Mouse (Mus musculus): ENCODE data around the gene Styk1. TPM values are rescaled to one million over a fixed set of nuclear protein-coding genes. Genes with fewer than 3 reads are reported as not detected.
"Not testable (repeated sequence)": the region's sequence is repeated elsewhere in the genome, so short reads cannot be mapped to it uniquely, and the experiment has no call there.

The Styk1 gene
- polyA plus RNA-seq, 1 experiment: 0.44 TPM

DNA sequence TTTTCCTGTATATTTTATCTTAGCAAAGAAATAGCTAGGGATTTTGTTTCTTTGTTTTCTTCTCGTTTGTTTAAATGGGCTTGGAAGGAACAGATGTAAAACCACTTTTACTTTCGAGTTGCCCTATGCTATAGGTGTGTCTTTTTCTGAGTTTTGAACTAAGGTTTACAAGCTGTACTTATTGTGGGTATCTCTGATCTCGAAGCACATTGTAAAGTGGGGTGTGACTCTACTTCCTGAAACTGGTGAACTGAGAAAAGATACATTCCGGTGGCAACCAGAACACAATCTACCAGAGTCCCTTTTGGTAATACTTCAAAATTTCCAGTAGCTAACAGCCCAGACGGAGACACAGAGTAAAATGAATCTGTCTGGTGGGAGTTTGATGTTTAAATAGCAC is 59.5 kb downstream of the Styk1 start:
- DNase-seq (ENCODE audit: extremely low spot score in 1 of 2, low spot score in 1 of 2): no peak

DNA sequence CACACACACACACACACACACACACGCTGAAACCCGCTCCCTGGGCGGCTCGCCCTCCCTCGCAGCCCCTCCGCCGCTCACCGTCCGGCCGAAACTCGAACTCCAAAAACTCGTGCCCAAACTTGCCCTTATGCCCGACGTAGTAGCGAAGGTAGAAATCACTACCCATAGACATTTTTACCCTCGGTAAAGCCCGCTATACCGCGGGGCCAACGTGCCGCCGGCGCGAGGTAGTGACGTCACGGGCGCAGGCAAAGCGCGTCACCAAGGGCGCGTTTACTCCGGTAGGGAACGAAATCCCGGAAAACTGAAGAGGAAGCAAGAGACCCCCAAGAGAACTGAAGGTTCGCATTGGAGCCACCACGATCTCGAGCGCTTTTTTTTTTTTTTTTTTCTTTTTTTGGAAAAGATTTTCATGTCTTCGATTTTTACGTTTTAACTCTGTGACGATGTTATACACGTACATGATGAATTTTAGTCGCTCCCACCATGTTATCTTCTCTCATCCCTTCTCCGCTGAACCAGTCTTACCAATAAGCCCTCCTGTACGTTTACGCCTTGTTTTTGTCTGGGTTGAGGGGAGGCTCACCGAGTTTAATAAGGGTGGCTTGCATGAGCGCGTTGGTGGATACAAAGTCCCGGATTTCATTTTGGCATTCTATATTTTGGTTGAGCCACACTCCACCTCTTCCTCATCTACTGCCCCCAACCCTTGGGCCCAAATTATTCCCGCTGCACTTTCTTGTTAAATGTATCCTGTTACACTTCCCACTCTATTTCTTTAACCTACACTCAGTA is 60.2 kb downstream of the Styk1 start, which contains the start of gene Magohb:
Gene Magohb (minus strand): TSS at position 254 of the 798 bp plus-strand sequence.
- DNase-seq (ENCODE audit: extremely low spot score in 1 of 2, low spot score in 1 of 2): peak; percentile 31 to 91

DNA sequence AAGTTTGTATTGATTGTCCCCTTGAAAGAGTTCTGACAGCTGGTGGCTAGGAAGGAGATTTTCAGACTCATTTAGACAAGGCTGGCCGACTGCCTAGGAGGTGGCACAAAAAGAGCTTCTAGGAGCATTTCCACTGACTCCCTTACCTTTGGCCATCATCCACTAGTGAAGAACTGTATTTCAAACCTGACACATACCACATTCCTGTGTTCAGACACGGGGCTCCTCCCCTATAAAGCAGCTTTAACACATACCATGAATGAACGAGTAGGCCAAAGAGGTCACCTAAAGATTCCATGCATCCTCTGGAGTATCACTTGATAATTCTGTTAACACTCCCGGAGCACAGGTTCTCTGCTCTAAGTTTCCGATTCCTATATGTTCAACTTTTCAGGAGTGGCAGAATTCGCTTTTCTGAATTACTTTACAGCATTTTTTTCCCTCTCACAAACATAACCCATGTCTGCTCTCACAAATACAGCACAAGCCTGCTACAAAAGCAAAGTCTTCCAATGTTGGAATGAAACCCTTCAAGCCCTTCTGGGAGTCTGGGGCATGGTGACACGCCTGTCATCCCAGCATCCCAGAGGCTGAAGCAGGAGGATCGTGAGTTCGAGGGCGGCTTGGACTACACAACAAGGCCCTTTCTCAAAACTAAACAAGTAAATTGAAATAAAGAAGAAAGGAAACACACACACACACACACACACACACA is 61.0 kb downstream of the Styk1 start:
- DNase-seq (ENCODE audit: extremely low spot score in 1 of 2, low spot score in 1 of 2): peak in 1 of 2 experiments; percentile 33

DNA sequence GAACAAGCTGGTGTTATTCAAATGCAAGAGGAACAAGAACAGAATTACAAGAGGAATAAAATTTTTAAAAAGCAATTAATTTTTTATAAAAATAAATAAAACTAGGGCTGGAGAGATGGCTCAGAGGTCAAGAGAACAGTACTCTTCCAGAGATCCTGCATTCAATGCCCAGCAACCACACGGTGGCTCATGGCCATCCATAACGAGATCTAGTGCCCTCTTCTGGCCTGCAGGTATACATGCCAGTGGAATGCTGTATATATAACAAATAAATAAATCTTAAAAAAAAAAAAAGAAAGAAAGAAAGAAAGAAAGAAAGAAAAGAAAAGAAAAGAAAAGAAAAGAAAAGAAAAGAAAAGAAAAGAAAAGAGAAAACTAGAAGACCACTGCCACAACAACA is 63.0 kb downstream of the Styk1 start:
- peak in 1 of 2 experiments; percentile 41 for DNase-seq (ENCODE audit: extremely low spot score in 1 of 2, low spot score in 1 of 2)

DNA sequence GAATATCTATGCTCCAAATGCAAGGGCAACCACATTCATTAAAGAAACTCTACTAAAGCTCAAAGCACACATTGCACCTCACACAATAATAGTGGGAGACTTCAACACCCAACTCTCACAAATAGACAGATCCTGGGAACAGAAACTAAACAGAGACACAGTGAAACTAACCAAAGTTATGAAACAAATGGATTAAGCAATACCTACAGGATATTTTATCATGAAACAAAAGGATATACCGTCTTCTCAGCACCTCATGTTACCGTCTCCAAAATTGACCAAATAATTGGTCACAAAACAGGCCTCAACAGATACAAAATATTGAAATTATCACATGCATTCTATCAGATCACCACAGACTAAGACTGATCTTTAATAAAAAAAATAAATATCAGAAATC is 75.2 kb downstream of the Styk1 start:
- not testable (repeated sequence) for DNase-seq (ENCODE audit: extremely low spot score in 1 of 2, low spot score in 1 of 2)

DNA sequence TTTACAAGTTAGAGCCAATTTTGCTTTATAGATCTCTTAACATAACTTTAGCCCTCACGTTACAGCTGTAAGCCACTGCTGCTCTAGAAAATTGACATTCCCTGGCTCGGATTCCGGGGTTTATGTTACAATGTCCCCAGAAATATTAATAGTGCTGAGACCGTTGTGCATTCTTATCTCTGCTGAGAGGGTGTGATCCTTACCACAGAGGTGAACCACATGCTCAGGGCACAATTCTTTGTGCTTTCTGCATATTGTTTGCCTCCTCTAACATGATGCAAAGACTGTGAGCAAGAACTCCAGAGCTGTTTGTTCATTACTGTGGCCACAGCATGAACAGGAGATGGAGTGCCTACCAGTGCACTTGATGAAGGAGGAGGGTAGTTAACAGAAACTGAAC is 76.7 kb downstream of the Styk1 start:
- DNase-seq (ENCODE audit: extremely low spot score in 1 of 2, low spot score in 1 of 2): no peak

DNA sequence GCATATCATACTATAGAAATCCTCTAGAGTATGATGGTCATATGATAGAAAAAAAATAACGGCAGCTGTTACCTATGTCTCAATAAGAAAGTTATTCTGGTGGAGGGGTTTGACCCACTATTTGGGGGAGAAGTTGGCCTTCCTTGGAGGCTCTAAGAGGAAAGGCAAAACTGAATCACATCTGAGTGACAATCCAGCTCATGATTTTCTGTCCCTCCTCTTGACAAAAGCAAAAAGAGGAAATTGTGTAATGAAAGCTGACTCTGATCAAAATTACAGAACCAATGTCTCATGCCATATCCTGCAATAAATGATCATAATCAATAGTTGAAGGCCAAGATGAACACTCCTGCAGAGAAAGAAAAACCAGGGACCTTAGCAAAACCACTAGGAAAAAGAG is 81.1 kb downstream of the Styk1 start:
- DNase-seq (ENCODE audit: extremely low spot score in 1 of 2, low spot score in 1 of 2): no peak

DNA sequence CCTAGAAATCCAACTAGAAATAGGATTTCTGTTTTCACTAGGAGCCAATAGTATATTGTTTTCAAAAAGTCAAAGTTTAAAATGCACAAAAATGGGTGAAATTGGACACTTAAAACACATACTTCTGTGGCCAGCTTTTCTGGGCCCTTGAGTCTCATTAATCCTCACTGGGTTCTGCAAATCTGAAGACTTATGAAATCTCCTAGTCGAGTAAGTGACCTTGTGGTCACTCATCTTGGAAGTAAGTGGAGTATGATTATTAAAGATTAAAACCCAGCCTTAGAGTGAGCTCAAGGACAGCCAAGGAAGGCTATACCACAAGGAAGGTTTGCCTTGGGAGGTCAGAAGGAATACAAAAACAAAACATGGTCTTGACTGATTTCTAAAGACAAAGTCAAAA is 83.1 kb downstream of the Styk1 start:
- no peak for DNase-seq (ENCODE audit: extremely low spot score in 1 of 2, low spot score in 1 of 2)

DNA sequence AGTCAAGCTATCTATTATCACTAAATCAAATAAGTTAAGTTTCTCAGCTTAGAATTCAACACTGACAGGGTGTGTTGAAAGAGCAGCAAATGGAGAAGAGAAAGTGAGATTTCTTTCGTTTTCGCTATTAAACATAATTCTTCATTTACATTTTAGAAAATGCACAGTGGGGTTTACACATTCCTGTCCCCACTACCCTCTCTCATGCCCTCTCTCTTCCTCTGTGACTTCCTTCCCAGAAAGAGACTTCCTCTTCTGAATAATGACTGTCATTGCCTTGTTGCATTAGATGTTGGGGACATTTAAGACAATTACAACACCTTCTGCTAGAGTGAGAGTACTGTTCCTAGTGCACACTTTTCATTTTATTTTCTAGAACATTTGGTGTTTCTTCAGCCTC is 83.8 kb downstream of the Styk1 start:
- DNase-seq (ENCODE audit: extremely low spot score in 1 of 2, low spot score in 1 of 2): no peak

DNA sequence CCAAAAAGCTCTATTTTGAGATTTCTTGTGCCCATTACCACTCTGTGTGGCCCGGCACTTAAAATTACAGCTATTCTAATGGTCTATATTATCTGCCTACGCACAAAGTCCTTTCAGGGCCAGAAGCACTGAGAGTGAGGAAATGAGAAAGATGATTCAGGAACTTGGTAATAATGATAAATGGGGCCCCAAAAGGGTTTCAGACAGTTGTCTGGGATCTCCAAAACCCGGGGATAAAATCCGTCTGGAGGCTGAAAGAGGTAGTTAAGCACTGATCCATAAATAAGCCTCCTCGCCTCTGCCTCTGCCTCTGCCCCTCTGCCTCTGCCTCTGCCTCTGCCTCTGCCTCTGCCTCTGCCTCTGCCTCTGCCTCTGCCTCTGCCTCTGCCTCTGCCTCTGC is 89.2 kb downstream of the Styk1 start:
- no peak for DNase-seq (ENCODE audit: extremely low spot score in 1 of 2, low spot score in 1 of 2)

DNA sequence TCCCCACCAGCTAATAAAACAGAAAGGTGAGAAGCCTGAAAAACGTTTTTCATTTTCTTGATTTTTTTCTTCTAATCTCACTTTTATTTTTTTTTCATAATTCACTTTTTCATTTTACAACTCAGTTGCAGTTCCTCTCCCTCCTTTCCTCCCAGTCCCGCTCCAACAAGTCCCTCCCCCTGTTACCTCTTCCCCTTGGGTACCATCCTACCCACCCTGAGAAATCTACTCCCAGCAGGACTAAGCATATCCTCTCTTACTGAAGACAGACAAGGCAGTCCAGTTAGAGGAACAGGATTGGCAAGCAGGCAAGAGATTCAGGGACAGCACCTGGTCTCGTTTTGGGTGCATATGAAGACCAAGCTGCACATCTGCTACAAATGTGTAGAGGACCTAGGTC is 90.6 kb downstream of the Styk1 start:
- no peak for DNase-seq (ENCODE audit: extremely low spot score in 1 of 2, low spot score in 1 of 2)

DNA sequence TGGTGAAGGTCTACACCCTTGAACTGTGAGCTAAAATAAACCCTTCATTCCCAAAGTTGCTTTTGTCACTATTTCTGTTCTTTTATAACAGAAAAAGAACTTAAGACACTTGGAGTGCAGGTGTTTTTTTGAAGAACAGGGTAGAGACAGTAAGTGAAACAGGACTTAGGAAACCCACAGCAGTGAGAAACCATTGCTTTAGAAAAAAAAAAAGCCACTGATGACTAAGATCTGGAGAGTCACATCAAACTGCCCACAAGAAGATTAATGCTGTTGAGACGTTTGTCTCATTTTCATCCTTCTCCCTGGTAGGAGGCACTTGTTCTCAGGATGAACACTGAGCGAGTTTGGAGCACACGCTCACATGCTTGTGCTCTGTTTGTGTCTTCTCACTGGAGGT is 91.4 kb downstream of the Styk1 start:
- no peak for DNase-seq (ENCODE audit: extremely low spot score in 1 of 2, low spot score in 1 of 2)

Other genes starting within 250 kb of the Styk1 start
- gene Klra2, start 106.2 kb downstream of the Styk1 start, polyA plus RNA-seq (2012; rRNA removed): 0.18 and 0.23 TPM in 2 replicates
- gene Magohb, start 60.4 kb downstream of the Styk1 start, polyA plus RNA-seq (2012; rRNA removed): 12.9 and 13.5 TPM in 2 replicates
- 70.5 and 75.2 TPM in 2 replicates for gene Ybx3, start 34.9 kb upstream of the Styk1 start, polyA plus RNA-seq (2012; rRNA removed)
- not detected in 2 replicates for gene 5430401F13Rik, start 132.8 kb upstream of the Styk1 start, polyA plus RNA-seq (2012; rRNA removed)
- not detected in 2 replicates for gene Gm6619, start 132.8 kb upstream of the Styk1 start, polyA plus RNA-seq (2012; rRNA removed)